Mouse (Mus musculus) small intestine, adult 2 months (tissue): Measurements from ENCODE around the gene Cyp4v3. TPM values are rescaled to one million over a fixed set of nuclear protein-coding genes. Genes with fewer than 3 reads are reported as not detected.

ENCODE experiments used
- H3K27ac ChIP-seq: fragments of 200-500 bp; 2 replicates; pipeline ENCODE4 v1.5.1; 2012; ENCODE audit warnings: low read depth, low read length, control low read depth, inconsistent platforms; ENCODE audit not compliant: insufficient read depth
- H3K27me3 ChIP-seq: fragments of 200-500 bp; 2 replicates; pipeline ENCODE4 v1.6.1; 2012; ENCODE audit warnings: mild to moderate bottlenecking, moderate library complexity, low read length, inconsistent platforms; ENCODE audit not compliant: control insufficient read depth, insufficient read depth
- H3K36me3 ChIP-seq: fragments of 200-500 bp; 2 replicates; pipeline ENCODE4 v1.6.1; 2012; ENCODE audit warnings: mild to moderate bottlenecking, low read length, control low read depth, inconsistent platforms; ENCODE audit not compliant: control insufficient read depth, insufficient read depth
- H3K4me1 ChIP-seq: fragments of 200-500 bp; 2 replicates; pipeline ENCODE4 v1.6.1; 2012; ENCODE audit warnings: low read length, inconsistent platforms, mixed read lengths; ENCODE audit not compliant: control insufficient read depth, insufficient read depth, insufficient read length
- H3K4me3 ChIP-seq: fragments of 200-500 bp; 2 replicates; pipeline ENCODE4 v1.5.1; 2012; ENCODE audit warnings: low read depth, mild to moderate bottlenecking, control low read depth, inconsistent platforms, low read length, moderate library complexity
- CTCF ChIP-seq: fragments of 200-500 bp; IDR thresholded peaks from 2 replicates; pipeline ENCODE4 v1.5.1; 2012; ENCODE audit warnings: low read depth, mild to moderate bottlenecking, control low read depth, inconsistent platforms, low read length, moderate library complexity, mixed read lengths; ENCODE audit not compliant: insufficient replicate concordance, insufficient read length; ENCODE audit errors: extremely low read depth
- POLR2A ChIP-seq: fragments of 200-500 bp; IDR thresholded peaks from 2 replicates; pipeline ENCODE4 v1.6.1; 2012; ENCODE audit warnings: low read depth, mild to moderate bottlenecking, control low read depth, inconsistent platforms, low read length, moderate library complexity
- WGBS: fragments of 180-500 bp; shearing (Covaris S2); methylation state at CpG from one replicate; pipeline ENCODE4 v1.1.7; 2018; 5-methylcytosine and 5-hydroxymethylcytosine counted together
- polyA plus RNA-seq: library from polyadenylated mRNA; depleted of rRNA; stranded (reverse); fragments of >200 nt; gene quantifications from 2 replicates; pipeline ENCODE4 v1.2.3, GENCODE M21; 2012

The Cyp4v3 gene
- polyA plus RNA-seq, 1 experiment: 37.4 TPM

DNA sequence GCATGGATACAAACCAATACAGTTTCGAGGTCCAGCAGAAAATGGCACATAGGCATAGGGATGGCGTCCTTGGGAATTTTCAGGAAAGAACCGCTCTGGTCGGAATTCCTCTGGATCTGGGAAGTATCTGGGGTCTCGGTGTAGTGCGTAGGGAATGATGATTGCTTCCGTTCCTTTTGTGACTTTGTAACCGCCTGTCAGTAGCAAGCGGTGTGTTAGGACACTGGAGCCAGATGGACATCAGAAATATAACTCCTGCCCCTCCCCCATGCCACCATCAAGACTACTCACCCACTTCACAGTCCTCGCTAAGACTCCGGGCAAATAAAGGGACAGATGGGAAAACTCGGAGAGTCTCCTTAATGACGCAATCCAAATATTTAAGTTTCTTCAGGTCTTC is 24.6 kb downstream of the Cyp4v3 start, which contains the start of gene Gm45753:
TSS of gene Gm45753 (minus strand) at position 101 of the 400 bp plus-strand sequence.
- no peak for TF ChIP-seq POLR2A
- no peak for TF ChIP-seq CTCF
- H3K36me3 ChIP-seq: peaks cover 56% of the 10 kb centered on the region
- H3K4me1 ChIP-seq: no peaks in the 10 kb centered on the region
- H3K4me3 ChIP-seq: no peak within 1 kb of the TSS
- no peaks in the 10 kb centered on the region for H3K27me3 ChIP-seq
- H3K27ac ChIP-seq: no peak within 1 kb of the TSS
- 90% methylated on average over 13 of the region's 13 CpGs for WGBS

DNA sequence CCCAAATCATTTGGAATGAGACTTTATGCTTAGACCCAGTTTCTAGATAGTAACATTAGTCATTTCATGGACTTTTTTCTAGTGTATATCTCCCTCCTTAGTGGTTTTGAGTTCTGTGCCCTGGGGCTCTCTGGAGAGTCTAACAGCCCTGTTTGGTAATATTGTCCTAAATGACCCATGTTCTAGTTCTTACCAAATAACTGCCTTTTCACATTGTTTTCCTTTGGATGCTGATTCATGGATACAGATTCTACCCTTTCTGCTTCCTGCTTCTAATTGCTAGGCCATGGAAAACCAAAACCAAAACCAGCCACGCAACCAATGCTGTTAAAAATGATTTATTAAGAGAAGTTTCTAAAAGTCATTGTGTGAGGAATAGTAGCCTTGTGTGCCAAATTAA is 27.5 kb downstream of the Cyp4v3 start:
- no peak overlapping the region for H3K27ac ChIP-seq
- H3K27me3 ChIP-seq: no peaks in the 10 kb centered on the region
- WGBS: 84% methylated on average over 1 of the region's 1 CpGs

DNA sequence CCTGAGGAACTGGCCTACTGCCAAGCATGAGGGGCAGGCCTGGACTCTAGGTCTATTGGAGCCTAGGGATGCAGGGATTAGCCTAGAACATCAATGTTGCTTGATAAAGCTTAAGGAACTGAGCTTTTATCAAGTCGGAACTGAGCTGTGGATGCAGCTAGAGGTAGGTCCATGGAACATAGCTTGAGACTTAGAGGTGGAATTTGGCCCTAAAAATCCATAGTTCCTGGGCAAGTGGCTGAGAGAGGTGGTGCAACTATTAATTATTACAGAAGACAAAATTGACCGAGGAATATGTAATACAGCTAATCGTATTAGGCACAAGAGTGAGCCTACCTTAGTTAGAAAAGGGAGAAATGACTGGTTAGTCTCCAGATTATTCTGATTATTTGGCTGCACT is 28.7 kb downstream of the Cyp4v3 start:
- no peaks in the 10 kb centered on the region for H3K4me1 ChIP-seq
- 85% methylated on average over 3 of the region's 3 CpGs for WGBS
- no peak overlapping the region for H3K4me3 ChIP-seq
- TF ChIP-seq POLR2A (no peak), CTCF (no peak)
- no peaks in the 10 kb centered on the region for H3K27me3 ChIP-seq
- peaks cover 32% of the 10 kb centered on the region for H3K36me3 ChIP-seq
- no peak overlapping the region for H3K27ac ChIP-seq

More for the DNA sequence above, 27.5 kb downstream of the Cyp4v3 start:
- no peak overlapping the region for H3K4me3 ChIP-seq
- TF ChIP-seq POLR2A (no peak), CTCF (no peak)
- H3K4me1 ChIP-seq: no peaks in the 10 kb centered on the region
- H3K36me3 ChIP-seq: peaks cover 42% of the 10 kb centered on the region

DNA sequence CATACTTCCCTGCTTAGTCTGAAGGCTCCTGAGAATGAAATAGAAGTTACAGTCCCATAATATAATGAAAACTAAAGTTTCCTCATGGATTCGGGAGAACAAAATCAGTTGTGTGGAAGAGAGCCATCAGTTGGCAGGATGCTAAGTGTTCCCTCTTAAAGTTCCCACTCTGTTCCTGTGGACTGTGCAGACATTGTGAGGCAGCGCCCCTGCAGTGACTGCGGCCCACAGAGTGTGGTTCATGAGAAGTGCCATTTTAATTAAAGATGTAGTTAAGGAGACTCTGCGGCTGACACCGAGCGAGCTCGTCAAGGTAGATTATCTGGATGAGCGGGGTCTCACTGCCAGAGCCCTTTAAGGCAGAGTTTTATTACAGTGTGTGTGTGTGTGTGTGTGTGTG is 30.6 kb downstream of the Cyp4v3 start:
- no peak overlapping the region for H3K4me3 ChIP-seq
- WGBS: 84% methylated on average over 8 of the region's 8 CpGs
- H3K36me3 ChIP-seq: peaks cover 18% of the 10 kb centered on the region
- no peaks in the 10 kb centered on the region for H3K27me3 ChIP-seq
- TF ChIP-seq CTCF: no peak
- no peak for TF ChIP-seq POLR2A
- H3K4me1 ChIP-seq: no peaks in the 10 kb centered on the region
- no peak overlapping the region for H3K27ac ChIP-seq

DNA sequence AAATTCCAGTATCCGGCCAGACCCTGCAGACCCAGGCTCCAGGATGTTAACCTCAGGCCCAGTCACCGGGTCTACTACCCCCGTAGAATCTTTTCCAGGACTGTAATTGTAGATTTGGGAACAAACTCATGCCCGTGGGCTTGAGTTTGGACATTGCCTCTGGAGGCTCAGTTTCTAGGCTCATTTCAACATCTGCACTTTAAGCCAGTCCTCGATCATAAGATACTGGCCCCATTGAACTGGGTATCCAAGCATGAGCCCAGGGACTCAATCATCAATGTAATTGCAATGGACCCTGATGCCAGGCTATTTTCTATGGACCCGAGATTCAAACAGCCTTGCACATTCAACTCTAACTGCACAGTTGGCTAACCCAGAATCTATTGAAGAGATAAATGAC is 37.7 kb downstream of the Cyp4v3 start:
- Histone ChIP-seq H3K4me1 (no peaks in the 10 kb centered on the region), H3K27ac (no peak overlapping the region), H3K36me3 (no peaks in the 10 kb centered on the region), H3K4me3 (no peak overlapping the region), H3K27me3 (no peaks in the 10 kb centered on the region)
- WGBS: 91% methylated on average over 6 of the region's 6 CpGs
- TF ChIP-seq CTCF: no peak
- TF ChIP-seq POLR2A: no peak

DNA sequence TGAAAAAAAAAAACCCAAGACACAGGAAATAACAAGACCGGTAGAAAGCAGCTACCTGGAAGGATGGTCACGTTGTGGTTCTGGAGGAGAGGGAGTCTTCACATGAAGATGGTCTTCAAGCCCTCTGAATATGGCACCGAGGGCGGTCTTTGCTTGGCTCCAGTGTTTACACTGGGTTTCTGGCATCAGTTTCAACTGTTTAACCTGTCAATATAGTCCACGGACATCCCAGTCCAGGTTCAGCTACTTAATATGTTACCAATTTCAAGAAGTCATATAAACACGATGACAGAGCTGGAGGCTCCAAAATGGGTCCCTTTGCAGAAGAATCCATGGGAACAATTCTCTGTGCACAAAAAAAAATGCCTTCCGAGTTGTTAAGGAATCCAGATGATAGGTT is 38.3 kb downstream of the Cyp4v3 start, which contains the start of gene Klkb1:
TSS of gene Klkb1 (minus strand) at position 173 of the 400 bp plus-strand sequence.
- no peak within 1 kb of the TSS for H3K4me3 ChIP-seq
- H3K4me1 ChIP-seq: no peaks in the 10 kb centered on the region
- WGBS: 59% methylated on average over 7 of the region's 7 CpGs
- no peaks in the 10 kb centered on the region for H3K36me3 ChIP-seq
- no peak within 1 kb of the TSS for H3K27ac ChIP-seq
- H3K27me3 ChIP-seq: no peaks in the 10 kb centered on the region
- TF ChIP-seq POLR2A: no peak
- TF ChIP-seq CTCF: no peak

DNA sequence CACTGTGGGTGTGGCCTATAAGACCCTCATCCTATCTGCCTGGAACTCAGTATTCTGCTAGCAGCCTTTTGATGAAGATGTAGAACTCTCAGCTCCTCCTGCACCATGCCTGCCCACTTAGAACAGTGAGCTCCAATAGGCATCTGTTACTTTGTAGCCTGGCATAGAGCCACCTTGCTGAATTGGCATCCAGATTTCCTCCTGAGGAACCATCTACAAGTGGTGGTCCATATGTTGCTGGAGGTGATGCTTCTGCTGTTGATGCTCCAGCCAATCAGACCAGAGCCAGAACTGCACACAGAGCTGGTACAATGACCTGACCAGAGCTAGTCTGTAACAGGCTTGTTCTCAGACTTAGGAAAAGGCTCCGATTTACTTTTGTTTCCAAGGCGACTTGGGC is 41.2 kb downstream of the Cyp4v3 start:
- WGBS: 86% methylated on average over 2 of the region's 2 CpGs

DNA sequence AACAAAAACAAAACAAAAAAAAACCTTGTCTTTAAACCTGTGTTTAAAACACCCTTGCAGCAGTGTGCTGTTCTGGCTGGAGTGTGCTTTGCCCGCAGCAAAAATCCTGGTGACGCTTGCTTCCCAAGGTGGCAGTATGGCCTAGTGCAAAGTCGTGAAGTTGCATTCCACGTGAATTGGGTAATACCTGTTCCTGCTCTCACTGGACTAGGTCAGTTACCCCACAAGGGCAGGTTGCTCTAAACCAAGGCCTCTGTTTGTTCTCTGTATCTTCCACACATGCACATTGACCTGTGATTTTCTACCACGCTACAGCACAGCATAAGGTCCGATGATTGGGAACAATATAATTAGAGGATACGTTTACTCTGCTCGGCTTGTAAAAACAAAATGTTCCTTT is 51.4 kb downstream of the Cyp4v3 start:
- TF ChIP-seq CTCF (no peak), POLR2A (no peak)
- no peaks in the 10 kb centered on the region for H3K27me3 ChIP-seq
- no peaks in the 10 kb centered on the region for H3K36me3 ChIP-seq
- H3K27ac ChIP-seq: no peak overlapping the region
- 36% methylated on average over 8 of the region's 8 CpGs for WGBS
- H3K4me3 ChIP-seq: no peak overlapping the region
- peaks cover 4% of the 10 kb centered on the region; the same call in 1 of the 2 replicates for H3K4me1 ChIP-seq

More for the DNA sequence above, 41.2 kb downstream of the Cyp4v3 start:
- Histone ChIP-seq H3K4me3 (no peak overlapping the region), H3K27me3 (no peaks in the 10 kb centered on the region), H3K36me3 (no peaks in the 10 kb centered on the region), H3K27ac (no peak overlapping the region), H3K4me1 (no peaks in the 10 kb centered on the region)
- no peak for TF ChIP-seq CTCF
- no peak for TF ChIP-seq POLR2A
